Mouse (Mus musculus) forebrain, embryonic 11.5 days (tissue): ENCODE data around the gene S1pr4. TPM values are rescaled to one million over a fixed set of nuclear protein-coding genes. Genes with fewer than 3 reads are reported as not detected.

Experiments used
- ATAC-seq: fragments of 200-750 bp; cut with Nextera tagmentation; replicated peaks from 2 replicates; pipeline ENCODE4 v1.8.0; 2017; ENCODE audit warnings: moderate TSS enrichment; ENCODE audit not compliant: low FRiP score
- DNase-seq: peaks from one replicate; pipeline ENCODE4 v3.0.0-alpha.2; 2017; ENCODE audit warnings: low spot score
- H3K27ac ChIP-seq: fragments of 300-500 bp; sonication (generic); 2 replicates; pipeline ENCODE4 v1.5.1; 2014; ENCODE audit warnings: low read depth, low read length
- H3K27me3 ChIP-seq: fragments of 300-500 bp; sonication (generic); 2 replicates; pipeline ENCODE4 v1.6.1; 2014; ENCODE audit warnings: mild to moderate bottlenecking, low read length, mixed read lengths; ENCODE audit not compliant: control insufficient read depth, insufficient read depth
- H3K36me3 ChIP-seq: fragments of 300-500 bp; sonication (generic); 2 replicates; pipeline ENCODE4 v1.6.1; 2014; ENCODE audit warnings: mild to moderate bottlenecking, low read length, moderate library complexity, mixed read lengths; ENCODE audit not compliant: control insufficient read depth, insufficient read depth
- H3K4me1 ChIP-seq: fragments of 300-500 bp; sonication (generic); replicated peaks from 2 replicates; pipeline ENCODE4 v1.6.1; 2014; ENCODE audit warnings: low read length, mixed read lengths; ENCODE audit not compliant: control insufficient read depth, insufficient read depth
- H3K4me2 ChIP-seq: fragments of 300-500 bp; sonication (generic); 2 replicates; pipeline ENCODE4 v1.6.1; 2014; ENCODE audit warnings: low read depth, mild to moderate bottlenecking, low read length, moderate library complexity, mixed read lengths; ENCODE audit not compliant: severe bottlenecking
- H3K4me3 ChIP-seq: fragments of 300-500 bp; sonication (generic); 2 replicates; pipeline ENCODE4 v1.5.1; 2014; ENCODE audit warnings: low read depth, low read length
- H3K9ac ChIP-seq: fragments of 300-500 bp; sonication (generic); 2 replicates; pipeline ENCODE4 v1.6.1; 2014; ENCODE audit warnings: low read length
- H3K9me3 ChIP-seq: fragments of 300-500 bp; sonication (generic); 2 replicates; pipeline ENCODE4 v1.6.1; 2016; ENCODE audit warnings: low read length, mixed read lengths; ENCODE audit not compliant: control insufficient read depth
- WGBS: fragments of 180-500 bp; shearing (Covaris S2); extraction: QIAGEN DNeasy Blood & Tissue Kit; methylation state at CpG from one replicate; pipeline ENCODE4 v1.1.7; 2014; 5-methylcytosine and 5-hydroxymethylcytosine counted together
- polyA plus RNA-seq: library from polyadenylated mRNA; unstranded; fragments of >200 nt; fragmentation: Nextera tagmentation; extraction: Ambion mirVana; gene quantifications from 2 replicates; pipeline ENCODE4 v1.2.1, GENCODE M21; 2014

The S1pr4 gene
- polyA plus RNA-seq, 1 experiment from 2014 or later: 0.68 TPM

DNA sequence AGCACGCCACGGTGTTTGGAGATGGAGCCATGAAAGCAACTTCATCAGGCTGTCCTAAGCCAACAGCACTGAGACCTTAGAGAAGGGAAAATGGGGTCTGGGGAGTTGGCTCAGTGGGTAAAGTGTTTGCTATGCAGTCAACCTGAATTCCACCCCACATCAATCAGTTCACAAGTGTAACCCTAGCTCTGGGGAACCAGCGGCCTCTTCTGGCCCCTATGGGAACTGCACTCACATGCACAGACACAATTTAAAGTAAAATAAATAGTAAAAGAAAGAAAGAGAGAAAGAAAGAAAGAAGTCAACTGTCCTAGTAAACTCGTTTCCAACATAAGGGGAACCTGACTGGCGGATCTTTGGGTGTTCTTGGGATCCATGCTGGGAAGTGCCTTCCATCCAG, 13.9 kb upstream of the S1pr4 start:
- Histone ChIP-seq H3K9me3 (no peaks in the 10 kb centered on the region; the same call in 1 of the 2 replicates), H3K27ac (no peak overlapping the region), H3K4me2 (no peak overlapping the region), H3K4me1 (no peaks in the 10 kb centered on the region), H3K36me3 (no peaks in the 10 kb centered on the region), H3K27me3 (no peaks in the 10 kb centered on the region), H3K4me3 (no peak overlapping the region), H3K9ac (no peak overlapping the region)
- ATAC-seq: no peak
- no peak for DNase-seq
- WGBS: 85% methylated on average over 5 of the region's 5 CpGs

DNA sequence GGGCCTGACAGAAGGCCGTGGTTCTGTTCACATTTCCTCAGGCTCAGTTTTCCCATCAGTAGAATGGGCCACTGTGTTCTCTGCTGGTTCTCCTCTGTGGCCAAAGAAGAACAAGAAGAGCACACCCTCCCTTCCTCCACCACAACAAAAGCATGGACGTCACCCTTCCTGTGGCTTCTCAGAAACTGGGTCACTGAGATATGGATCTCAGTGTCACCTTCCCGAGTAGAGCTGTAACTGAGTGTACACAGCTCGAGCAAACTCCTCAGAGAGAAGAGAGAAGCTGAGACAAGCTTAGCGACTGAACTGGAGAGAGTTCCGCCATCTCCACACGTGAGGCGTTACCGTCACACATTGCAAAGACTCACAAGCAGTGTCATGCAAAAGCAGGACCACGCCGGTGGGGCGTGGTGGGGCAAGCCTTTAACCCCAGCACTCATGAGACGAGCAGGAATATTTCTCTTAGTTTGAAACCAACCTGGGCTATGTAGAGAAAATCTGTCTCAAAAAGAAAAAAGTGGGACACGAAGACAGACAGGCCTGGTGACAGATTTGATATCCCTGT, 10.4 kb upstream of the S1pr4 start:
- ATAC-seq (no peak), DNase-seq (no peak)
- Histone ChIP-seq H3K27ac (no peak overlapping the region), H3K4me2 (no peak overlapping the region), H3K27me3 (no peaks in the 10 kb centered on the region), H3K36me3 (no peaks in the 10 kb centered on the region), H3K9me3 (no peaks in the 10 kb centered on the region; the same call in 1 of the 2 replicates), H3K4me1 (no peaks in the 10 kb centered on the region), H3K9ac (no peak overlapping the region), H3K4me3 (no peak overlapping the region)
- WGBS: 85% methylated on average over 14 of the region's 14 CpGs

DNA sequence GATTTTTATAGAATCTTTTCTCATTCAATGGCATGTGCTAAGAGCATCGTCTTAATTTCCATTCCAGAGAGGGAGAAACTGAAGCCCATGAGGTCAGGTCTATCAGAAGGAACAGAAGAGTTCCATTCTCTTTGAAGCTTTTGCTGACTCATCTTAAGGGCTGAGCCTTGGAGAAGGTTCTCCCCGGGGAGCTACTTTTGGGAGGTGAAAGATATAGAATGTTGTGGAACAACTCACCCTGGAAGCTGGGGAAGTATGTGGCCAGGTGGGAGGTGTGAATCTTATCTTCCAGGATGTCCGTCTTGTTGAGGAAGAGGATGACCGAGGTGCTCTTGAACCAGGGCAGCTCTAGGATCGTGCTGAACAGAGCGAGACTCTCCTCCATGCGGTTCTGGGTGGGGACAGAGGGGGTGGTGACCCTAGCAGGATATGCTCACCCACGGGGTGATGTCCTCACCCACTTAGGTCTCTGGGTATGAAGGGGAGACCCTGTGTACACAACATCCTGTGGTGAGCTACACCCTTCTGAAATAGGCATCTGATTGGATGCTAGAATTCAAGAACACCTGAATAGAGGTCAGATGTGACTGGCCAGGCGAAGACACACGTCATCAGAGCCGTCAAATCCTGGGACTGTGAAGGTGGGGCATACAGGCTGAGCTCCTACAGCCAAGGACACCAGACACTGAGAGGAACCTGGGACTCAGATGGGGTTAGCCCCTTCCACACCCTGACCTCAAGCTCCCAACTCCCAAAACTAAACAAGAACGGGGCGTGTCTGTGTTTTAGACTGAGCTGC, 8.0 kb upstream of the S1pr4 start:
- no peak overlapping the region for H3K9ac ChIP-seq
- no peak overlapping the region for H3K4me2 ChIP-seq
- DNase-seq: no peak
- no peak for ATAC-seq
- H3K4me3 ChIP-seq: no peak overlapping the region
- no peaks in the 10 kb centered on the region; the same call in 1 of the 2 replicates for H3K27me3 ChIP-seq
- 83% methylated on average over 13 of the region's 13 CpGs for WGBS
- no peaks in the 10 kb centered on the region for H3K36me3 ChIP-seq
- no peaks in the 10 kb centered on the region for H3K4me1 ChIP-seq
- no peak overlapping the region for H3K27ac ChIP-seq
- no peaks in the 10 kb centered on the region for H3K9me3 ChIP-seq

DNA sequence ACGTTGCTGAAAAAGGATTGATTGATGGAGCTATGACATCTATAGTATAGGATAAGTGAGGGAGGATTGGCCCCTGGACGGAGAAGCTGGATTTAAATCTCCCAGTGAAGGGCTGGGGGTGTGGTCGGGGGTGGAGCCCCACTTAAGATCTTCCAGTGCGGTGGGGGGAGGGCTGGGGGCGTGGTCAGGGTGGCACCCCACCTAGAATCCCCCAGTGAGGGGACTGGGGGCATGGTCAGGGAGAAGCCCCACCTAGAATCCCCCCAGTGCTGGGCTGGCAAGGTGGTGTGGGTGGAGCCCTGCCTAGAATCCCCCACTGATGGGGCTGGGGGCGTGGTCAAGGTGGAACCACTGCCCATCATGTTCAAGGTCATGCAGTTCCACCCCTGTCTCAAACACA, 7.2 kb upstream of the S1pr4 start:
- DNase-seq (no peak), ATAC-seq (no peak)
- Histone ChIP-seq H3K4me2 (no peak overlapping the region), H3K4me3 (no peak overlapping the region), H3K27me3 (no peaks in the 10 kb centered on the region; the same call in 1 of the 2 replicates), H3K9ac (no peak overlapping the region), H3K27ac (no peak overlapping the region), H3K4me1 (no peaks in the 10 kb centered on the region), H3K36me3 (no peaks in the 10 kb centered on the region), H3K9me3 (no peaks in the 10 kb centered on the region)
- 42% methylated on average over 6 of the region's 6 CpGs for WGBS

DNA sequence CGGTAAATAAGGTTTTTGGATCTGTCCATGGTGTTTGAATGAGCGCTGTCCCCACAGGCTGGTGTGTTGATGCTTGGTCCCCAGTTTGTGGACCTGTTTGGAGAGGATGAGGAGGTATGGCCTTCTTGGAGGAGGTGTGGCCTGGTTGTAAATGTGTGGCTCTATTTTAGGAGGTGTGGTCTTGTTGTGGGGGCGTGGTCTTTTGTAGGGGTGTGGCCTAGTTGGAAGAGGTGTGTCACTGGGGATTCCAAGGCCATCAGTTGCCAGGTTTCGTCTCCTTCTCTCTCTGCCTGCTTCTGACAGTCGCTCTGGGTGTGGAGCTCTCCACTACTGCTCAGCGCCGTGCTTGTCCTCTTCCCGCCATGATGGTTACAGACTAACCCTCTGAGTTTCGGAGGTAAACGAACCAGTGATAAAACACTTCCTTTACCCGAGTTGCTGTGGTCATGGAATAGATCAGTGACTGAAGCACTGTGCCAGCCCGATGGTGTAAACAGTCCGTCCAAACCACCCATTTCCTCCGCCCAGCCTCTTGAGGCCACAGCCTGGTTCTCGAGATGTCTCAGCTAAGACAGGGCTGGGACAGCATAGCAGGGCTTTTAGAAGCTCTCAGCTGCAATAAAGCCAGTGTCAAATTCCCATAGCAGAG, 5.2 kb upstream of the S1pr4 start:
- no peaks in the 10 kb centered on the region for H3K36me3 ChIP-seq
- 83% methylated on average over 15 of the region's 15 CpGs for WGBS
- DNase-seq (no peak), ATAC-seq (no peak)
- no peak overlapping the region for H3K9ac ChIP-seq
- H3K27ac ChIP-seq: no peak overlapping the region
- H3K4me2 ChIP-seq: no peak overlapping the region
- H3K4me1 ChIP-seq: no peaks in the 10 kb centered on the region
- H3K9me3 ChIP-seq: no peaks in the 10 kb centered on the region
- H3K27me3 ChIP-seq: no peaks in the 10 kb centered on the region; the same call in 1 of the 2 replicates
- no peak overlapping the region for H3K4me3 ChIP-seq

DNA sequence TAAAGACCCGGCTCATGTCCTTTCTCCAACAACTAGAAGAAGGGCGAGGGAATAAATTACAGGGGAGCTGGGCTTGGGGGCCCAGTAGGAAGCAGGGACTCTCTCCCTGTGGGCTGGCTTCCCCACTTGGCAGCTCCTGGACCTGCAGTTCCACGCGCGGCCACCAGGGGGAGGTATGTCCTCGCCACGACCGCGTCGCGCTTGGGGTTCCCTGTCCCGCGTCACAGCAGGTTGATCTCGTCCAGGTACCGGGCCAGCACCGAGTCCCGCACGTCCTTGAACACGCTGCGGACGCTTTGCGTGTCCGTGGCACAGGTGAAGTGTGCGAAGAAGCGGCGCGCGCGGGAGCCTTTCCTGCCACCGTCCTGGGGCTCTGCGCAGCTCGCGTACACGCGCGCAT, 2.7 kb upstream of the S1pr4 start:
- WGBS: 8% methylated on average over 36 of the region's 36 CpGs
- Histone ChIP-seq H3K27me3 (no peaks in the 10 kb centered on the region; the same call in 1 of the 2 replicates), H3K4me1 (no peaks in the 10 kb centered on the region), H3K27ac (no peak overlapping the region), H3K9me3 (no peaks in the 10 kb centered on the region), H3K36me3 (no peaks in the 10 kb centered on the region), H3K9ac (no peak overlapping the region; the same call in 1 of the 2 replicates), H3K4me2 (peak overlapping the region; percentile 50), H3K4me3 (peak overlapping the region; percentile 21; the same call in 1 of the 2 replicates)
- DNase-seq (peak; percentile 94), ATAC-seq (peak; percentile 32; the same call in 1 of the 2 replicates)

DNA sequence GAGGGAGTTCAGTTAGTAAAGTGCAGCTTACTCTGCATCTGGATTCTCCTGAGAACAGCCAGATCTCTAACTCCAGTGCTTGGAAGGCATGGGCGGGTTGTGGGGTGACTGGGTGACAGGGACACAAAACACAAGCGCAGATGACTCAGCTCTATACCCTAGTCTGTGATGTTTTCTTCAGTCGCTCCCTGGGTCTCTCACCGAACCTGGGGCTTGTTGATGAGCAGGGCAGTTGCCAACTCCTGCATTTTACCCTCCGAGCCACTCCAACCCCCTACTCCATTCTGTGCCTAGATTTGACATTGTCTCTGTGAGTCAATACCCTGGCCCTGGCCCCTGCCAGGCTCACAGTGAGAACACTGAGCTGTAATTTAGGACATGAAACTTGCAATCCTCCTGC, 1.9 kb upstream of the S1pr4 start:
- ATAC-seq (no peak), DNase-seq (no peak)
- Histone ChIP-seq H3K4me1 (0 out of 2 replicates have a peak, but pooled peaks cover 2% of the 10 kb centered on the region), H3K36me3 (no peaks in the 10 kb centered on the region), H3K9ac (no peak overlapping the region), H3K27ac (no peak overlapping the region), H3K4me2 (no peak overlapping the region), H3K27me3 (no peaks in the 10 kb centered on the region; the same call in 1 of the 2 replicates), H3K9me3 (no peaks in the 10 kb centered on the region), H3K4me3 (no peak overlapping the region)
- 89% methylated on average over 5 of the region's 5 CpGs for WGBS

DNA sequence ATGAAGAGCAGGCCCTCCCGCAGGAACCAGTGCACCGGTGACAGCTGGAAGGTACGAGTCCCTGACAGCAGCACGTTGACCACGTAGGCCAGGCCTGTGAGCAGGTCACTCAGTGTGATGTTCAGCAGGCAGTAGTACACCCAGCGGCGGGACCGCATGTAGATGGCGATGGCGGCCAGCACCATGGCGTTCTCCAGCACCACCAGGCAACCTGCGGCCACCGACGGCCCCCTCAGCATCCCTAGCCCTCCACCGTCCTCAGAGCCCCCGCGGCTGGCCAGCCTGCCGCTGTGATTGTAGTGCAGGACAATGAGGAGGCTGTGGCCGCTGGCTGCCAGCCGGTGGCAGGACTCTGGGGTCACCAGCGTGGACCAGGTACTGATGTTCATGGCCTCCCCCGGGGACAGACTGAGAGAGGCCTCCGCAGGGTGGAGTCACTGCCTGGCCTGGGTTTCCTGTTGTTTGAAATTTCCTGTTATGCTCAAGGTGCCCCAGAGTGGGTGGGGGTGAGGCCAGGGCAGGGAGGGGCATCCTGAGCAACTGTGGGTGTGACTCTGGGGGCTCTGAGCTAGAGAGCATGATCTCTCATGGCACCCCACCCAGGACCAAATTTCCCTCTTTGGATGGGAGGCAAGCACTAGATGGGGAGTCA, 556 bp downstream of the S1pr4 start:
- Histone ChIP-seq H3K4me3 (no peak overlapping the region), H3K36me3 (no peaks in the 10 kb centered on the region), H3K4me2 (no peak overlapping the region), H3K4me1 (peaks cover 8% of the 10 kb centered on the region), H3K27ac (no peak overlapping the region), H3K27me3 (no peaks in the 10 kb centered on the region; the same call in 1 of the 2 replicates), H3K9ac (no peak overlapping the region; the same call in 1 of the 2 replicates), H3K9me3 (no peaks in the 10 kb centered on the region)
- no peak for ATAC-seq
- 77% methylated on average over 23 of the region's 23 CpGs for WGBS
- peak; percentile 55 for DNase-seq
